Mouse (Mus musculus): ENCODE data around the gene Arl6ip4.

Gene Arl6ip4

GRCm38 (mm10) chr5:124115990-124116845 lies at the start of gene Arl6ip4:
TSS of gene Arl6ip4 (plus strand) at chr5:124116089.
- peak; percentile 77 for DNase-seq

- DNase-seq: no peak
Observed at GRCm38 (mm10) chr5:124069657-124070056, 46.2 kb upstream of the Arl6ip4 start.

- no peak for DNase-seq
Observed at GRCm38 (mm10) chr5:124073682-124074081, 42.2 kb upstream of the Arl6ip4 start.

GRCm38 (mm10) chr5:124074845-124075307 lies 41.0 kb upstream of the Arl6ip4 start:
- no peak for DNase-seq

GRCm38 (mm10) chr5:124075716-124076115 lies 40.2 kb upstream of the Arl6ip4 start:
- no peak for DNase-seq

GRCm38 (mm10) chr5:124076559-124076958 lies 39.3 kb upstream of the Arl6ip4 start:
- no peak for DNase-seq

GRCm38 (mm10) chr5:124077241-124077640 lies 38.6 kb upstream of the Arl6ip4 start:
- DNase-seq: no peak

- DNase-seq: no peak
Observed at GRCm38 (mm10) chr5:124077856-124078460, 37.9 kb upstream of the Arl6ip4 start.

- DNase-seq: peak; percentile 87
Observed at GRCm38 (mm10) chr5:124078794-124079416, 37.0 kb upstream of the Arl6ip4 start.

- DNase-seq: no peak
Observed at GRCm38 (mm10) chr5:124079880-124080279, 36.0 kb upstream of the Arl6ip4 start.

GRCm38 (mm10) chr5:124082447-124082846 lies 33.4 kb upstream of the Arl6ip4 start:
- DNase-seq: no peak

- DNase-seq: no peak
Observed at GRCm38 (mm10) chr5:124082941-124083688, 32.8 kb upstream of the Arl6ip4 start.

GRCm38 (mm10) chr5:124083850-124084587 lies 31.9 kb upstream of the Arl6ip4 start:
- DNase-seq: no peak

GRCm38 (mm10) chr5:124084588-124085173 lies 31.2 kb upstream of the Arl6ip4 start:
- DNase-seq: peak; percentile 74

- no peak for DNase-seq
Observed at GRCm38 (mm10) chr5:124085513-124085912, 30.4 kb upstream of the Arl6ip4 start.

- no peak for DNase-seq
Observed at GRCm38 (mm10) chr5:124086876-124087275, 29.0 kb upstream of the Arl6ip4 start.

GRCm38 (mm10) chr5:124089868-124090267 lies 26.0 kb upstream of the Arl6ip4 start:
- no peak for DNase-seq

- no peak for DNase-seq
Observed at GRCm38 (mm10) chr5:124091951-124092406, 23.9 kb upstream of the Arl6ip4 start.

- peak; percentile 77 for DNase-seq
Observed at GRCm38 (mm10) chr5:124093120-124093794, 22.6 kb upstream of the Arl6ip4 start.

- DNase-seq: no peak
Observed at GRCm38 (mm10) chr5:124093852-124094604, 21.9 kb upstream of the Arl6ip4 start.
